Mouse (Mus musculus): ENCODE measurements around the gene Rgs14. TPM values are rescaled to one million over a fixed set of nuclear protein-coding genes. Genes with fewer than 3 reads are reported as not detected.

Gene Rgs14
- total and polyA plus RNA-seq, 3 experiments, result 0.23 to 1.9 (median 0.73) TPM

- Histone ChIP-seq H3K4me3 (no peak overlapping the region), H3K79me2 (replicated peaks; ENCODE audit: control insufficient read depth, insufficient read depth, low read length) (no peaks in the 10 kb centered on the region), H3K4me1 (ENCODE audit: control insufficient read depth, insufficient read depth, low read length) (peaks cover 5% of the 10 kb centered on the region), H3K36me3 (ENCODE audit: control insufficient read depth, insufficient read depth, low read length) (no peaks in the 10 kb centered on the region), H3K9ac (ENCODE audit: low read depth, low read length) (no peak overlapping the region), H3K27me3 (ENCODE audit: control insufficient read depth, insufficient read depth, low read length) (no peaks in the 10 kb centered on the region), H3K27ac (no peak overlapping the region)
- intact Hi-C loops (cut with DNase I), result no loop called here
- DNase-seq, result peak in 1 of 2 experiments; percentile 45
- TF ChIP-seq EP300 (IDR thresholded peaks at IDR 0.05; ENCODE audit: insufficient read depth, low read depth, low read length) (no peak), CTCF (IDR thresholded peaks at IDR 0.05) (no peak), POLR2A (IDR thresholded peaks at IDR 0.05; ENCODE audit: insufficient read depth, low read depth, low read length) (no peak)
- 52% methylated on average over 10 of the region's 10 CpGs for whole genome bisulfite sequencing
Measured at GRCm38 (mm10) chr13:55431889-55432685, 62.6 kb downstream of the Rgs14 start.

Other genes starting within 250 kb of the Rgs14 start
- not detected for gene Gm17617, start 236.2 kb upstream of the Rgs14 start, total RNA-seq (2021)
- not detected in 2 replicates for gene Gm17617, start 236.2 kb upstream of the Rgs14 start, polyA plus RNA-seq (2012; rRNA removed)
- gene Fgfr4, start 217.1 kb upstream of the Rgs14 start, total RNA-seq (2021), result under 1 TPM; 0.07 to 0.21 TPM
- 0.21 and 0.70 TPM in 2 replicates for gene Fgfr4, start 217.1 kb upstream of the Rgs14 start, polyA plus RNA-seq (2012; rRNA removed)
- gene Nsd1, start 159.9 kb upstream of the Rgs14 start, total RNA-seq (2021), result 10 to 100 TPM; 52.5 to 55.8 TPM
- 11.0 and 18.4 TPM in 2 replicates for gene Nsd1, start 159.9 kb upstream of the Rgs14 start, polyA plus RNA-seq (2012; rRNA removed)
- 10 to 100 TPM; 37.4 to 40.8 TPM for gene Prelid1, start 49.2 kb upstream of the Rgs14 start, total RNA-seq (2021)
- gene Prelid1, start 49.2 kb upstream of the Rgs14 start, polyA plus RNA-seq (2012; rRNA removed), result 67.4 and 70.1 TPM in 2 replicates
- gene Rab24, start 47.8 kb upstream of the Rgs14 start, total RNA-seq (2021), result 10 to 100 TPM; 29.1 to 37.2 TPM
- 60.6 and 68.9 TPM in 2 replicates for gene Rab24, start 47.8 kb upstream of the Rgs14 start, polyA plus RNA-seq (2012; rRNA removed)
- not detected for gene Mxd3, start 39.9 kb upstream of the Rgs14 start, total RNA-seq (2021)
- 0.21 and 0.53 TPM in 2 replicates for gene Mxd3, start 39.9 kb upstream of the Rgs14 start, polyA plus RNA-seq (2012; rRNA removed)
- 10 to 100 TPM; 50.5 to 52.2 TPM for gene Lman2, start 6.9 kb upstream of the Rgs14 start, total RNA-seq (2021)
- gene Lman2, start 6.9 kb upstream of the Rgs14 start, polyA plus RNA-seq (2012; rRNA removed), result 52.6 and 83.6 TPM in 2 replicates
- gene Slc34a1, start 28.5 kb downstream of the Rgs14 start, total RNA-seq (2021), result not detected
- gene Slc34a1, start 28.5 kb downstream of the Rgs14 start, polyA plus RNA-seq (2012; rRNA removed), result 0.16 and 0.18 TPM in 2 replicates
- gene Pfn3, start 45.5 kb downstream of the Rgs14 start, total RNA-seq (2021), result not detected
- gene Pfn3, start 45.5 kb downstream of the Rgs14 start, polyA plus RNA-seq (2012; rRNA removed), result not detected in 2 replicates
- not detected for gene F12, start 57.1 kb downstream of the Rgs14 start, total RNA-seq (2021)
- gene F12, start 57.1 kb downstream of the Rgs14 start, polyA plus RNA-seq (2012; rRNA removed), result 0.23 TPM in 1 of 2 replicates, not detected in the other
- 10 to 100 TPM; 17.1 to 19.5 TPM for gene Grk6, start 75.3 kb downstream of the Rgs14 start, total RNA-seq (2021)
- 22.5 and 29.0 TPM in 2 replicates for gene Grk6, start 75.3 kb downstream of the Rgs14 start, polyA plus RNA-seq (2012; rRNA removed)
- under 1 TPM; 0.86 to 0.94 TPM for gene Prr7, start 94.5 kb downstream of the Rgs14 start, total RNA-seq (2021)
- gene Prr7, start 94.5 kb downstream of the Rgs14 start, polyA plus RNA-seq (2012; rRNA removed), result 0.53 and 1.1 TPM in 2 replicates
- 1 to 10 TPM; 4.8 to 9.3 TPM for gene Dbn1, start 118.4 kb downstream of the Rgs14 start, total RNA-seq (2021)
- 10.4 and 11.5 TPM in 2 replicates for gene Dbn1, start 118.4 kb downstream of the Rgs14 start, polyA plus RNA-seq (2012; rRNA removed)
- gene Pdlim7, start 143.9 kb downstream of the Rgs14 start, total RNA-seq (2021), result 10 to 100 TPM; 46.9 to 54.0 TPM
- gene Pdlim7, start 143.9 kb downstream of the Rgs14 start, polyA plus RNA-seq (2012; rRNA removed), result 86.3 and 98.2 TPM in 2 replicates
- gene Dok3, start 159.6 kb downstream of the Rgs14 start, total RNA-seq (2021), result 1 to 10 TPM; 1.9 to 2.4 TPM
- 3.7 and 7.3 TPM in 2 replicates for gene Dok3, start 159.6 kb downstream of the Rgs14 start, polyA plus RNA-seq (2012; rRNA removed)
- 10 to 100 TPM; 13.0 to 13.9 TPM for gene Ddx41, start 166.9 kb downstream of the Rgs14 start, total RNA-seq (2021)
- 20.7 and 21.1 TPM in 2 replicates for gene Ddx41, start 166.9 kb downstream of the Rgs14 start, polyA plus RNA-seq (2012; rRNA removed)
- 10 to 100 TPM; 11.2 to 13.0 TPM for gene Fam193b, start 201.4 kb downstream of the Rgs14 start, total RNA-seq (2021)
- 43.9 and 46.1 TPM in 2 replicates for gene Fam193b, start 201.4 kb downstream of the Rgs14 start, polyA plus RNA-seq (2012; rRNA removed)
- 10 to 100 TPM; 85.5 to 95.7 TPM for gene Tmed9, start 204.0 kb downstream of the Rgs14 start, total RNA-seq (2021)
- gene Tmed9, start 204.0 kb downstream of the Rgs14 start, polyA plus RNA-seq (2012; rRNA removed), result 64.5 and 91.4 TPM in 2 replicates
- gene B4galt7, start 230.2 kb downstream of the Rgs14 start, total RNA-seq (2021), result 1 to 10 TPM; 8.8 to 9.8 TPM
- gene B4galt7, start 230.2 kb downstream of the Rgs14 start, polyA plus RNA-seq (2012; rRNA removed), result 11.4 and 13.2 TPM in 2 replicates

All from heart, adult 2 months (tissue).